Mouse (Mus musculus): ENCODE measurements at regions not wholly inside any gene's neighbourhood (a gene's known extent, or its start where the extent isn't known, plus 50 kb on each side); places are given as distances from the start of the nearest gene placed in this dataset.

DNA sequence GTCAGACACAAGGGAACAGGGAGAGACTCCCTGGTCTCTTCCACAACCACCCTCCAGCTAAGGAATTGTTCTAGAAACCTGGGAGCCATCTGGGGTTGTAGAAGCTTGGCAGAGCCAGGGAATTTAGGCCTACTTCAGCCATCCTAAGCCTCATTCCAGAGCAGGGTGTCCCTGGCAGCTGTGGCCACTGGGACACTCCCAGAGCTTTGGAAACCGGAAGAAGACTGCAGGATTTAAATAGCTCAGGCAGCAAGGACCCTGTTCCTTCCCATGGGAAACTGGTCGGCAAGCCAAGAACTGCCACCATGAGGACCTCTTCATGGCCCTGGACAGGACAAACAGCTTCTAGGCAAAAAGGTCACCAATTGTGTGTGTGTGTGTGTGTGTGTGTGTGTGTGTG, 239.9 kb downstream of the Bcor start:
- no peak for TF ChIP-seq CTCF (IDR thresholded peaks at IDR 0.05; ENCODE audit: low read depth, low read length)
- no peak for TF ChIP-seq POLR2A (IDR thresholded peaks at IDR 0.05; ENCODE audit: extremely low read depth, insufficient read depth, low read length)
